Mouse (Mus musculus): ENCODE results near the gene Pafah1b3.
A peak's percentile ranks its signal among the peaks of the same experiment; 100 is the strongest.

The Pafah1b3 gene

GRCm38 (mm10) chr7:25305956-25306613 lies 8.3 kb upstream of the Pafah1b3 start, which contains the start of gene Tmem145:
Gene Tmem145, plus strand, starts transcription at chr7:25306106.
- peak in 1 of 2 experiments; percentile 72 for DNase-seq (ENCODE audit: low spot score in 2 of 2)

GRCm38 (mm10) chr7:25305481-25305880 lies 7.7 kb upstream of the Pafah1b3 start:
- no peak for DNase-seq (ENCODE audit: low spot score in 2 of 2)

DNA sequence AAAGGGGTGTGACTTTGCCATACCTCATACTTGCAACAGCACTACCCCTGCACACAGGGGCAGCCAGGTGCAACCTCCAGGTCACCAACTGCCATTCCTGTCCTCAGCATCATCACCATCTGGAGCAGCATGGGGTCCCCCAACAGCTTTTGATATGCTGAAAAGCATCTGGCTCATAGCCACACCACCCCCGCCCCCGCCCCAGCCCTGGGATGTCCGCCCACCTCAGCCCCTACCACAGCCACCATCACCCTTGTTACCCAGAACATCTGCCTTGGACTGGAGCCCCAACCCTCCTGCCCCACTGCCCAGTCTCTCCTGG lies 5.9 kb upstream of the Pafah1b3 start:
- DNase-seq (ENCODE audit: low spot score in 2 of 2): no peak

DNA sequence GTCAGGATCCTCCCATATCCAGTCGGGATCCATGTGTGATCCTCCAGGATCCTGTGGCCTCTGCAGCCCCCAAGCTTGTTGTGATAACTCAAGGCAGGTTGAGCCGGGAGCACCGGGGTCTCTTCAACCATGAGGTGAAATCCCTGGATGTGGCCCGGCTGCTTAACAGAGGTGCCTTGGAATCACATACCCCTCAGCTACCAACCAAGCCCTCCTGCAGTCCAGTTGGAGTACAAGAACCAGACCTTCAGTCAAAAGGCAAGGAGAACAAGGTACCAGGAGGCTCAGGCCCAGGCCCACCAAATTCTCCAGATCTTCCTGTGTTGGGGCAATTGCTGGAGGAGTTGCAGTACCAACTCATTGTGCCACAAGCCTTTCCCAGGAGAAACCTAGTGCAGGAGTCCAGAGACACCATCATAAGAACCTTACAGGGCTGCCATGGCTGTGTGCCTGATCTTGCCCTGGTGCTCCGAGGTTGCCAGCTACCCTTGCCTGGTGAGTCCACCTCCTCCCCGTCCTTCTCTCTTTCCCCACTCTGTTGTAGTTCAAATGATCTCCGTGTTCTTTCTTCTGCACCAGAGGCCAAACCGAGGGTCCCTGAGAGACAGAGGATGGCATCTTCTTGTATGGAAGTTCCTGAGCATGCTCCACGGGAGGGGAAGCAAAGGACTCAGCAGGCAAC lies 5.4 kb upstream of the Pafah1b3 start:
- peak in 1 of 2 experiments; percentile 56 for DNase-seq (ENCODE audit: low spot score in 2 of 2)

- DNase-seq (ENCODE audit: low spot score in 2 of 2): peak in 1 of 2 experiments; percentile 66
Observed at GRCm38 (mm10) chr7:25301063-25301462, 3.3 kb upstream of the Pafah1b3 start, which contains the start of gene Prr19. Gene Prr19, plus strand, starts transcription at chr7:25301411.

- DNase-seq (ENCODE audit: low spot score in 2 of 2): peak; percentile 64 to 80
Observed at GRCm38 (mm10) chr7:25296945-25297453, 787 bp downstream of the Pafah1b3 start.

DNA sequence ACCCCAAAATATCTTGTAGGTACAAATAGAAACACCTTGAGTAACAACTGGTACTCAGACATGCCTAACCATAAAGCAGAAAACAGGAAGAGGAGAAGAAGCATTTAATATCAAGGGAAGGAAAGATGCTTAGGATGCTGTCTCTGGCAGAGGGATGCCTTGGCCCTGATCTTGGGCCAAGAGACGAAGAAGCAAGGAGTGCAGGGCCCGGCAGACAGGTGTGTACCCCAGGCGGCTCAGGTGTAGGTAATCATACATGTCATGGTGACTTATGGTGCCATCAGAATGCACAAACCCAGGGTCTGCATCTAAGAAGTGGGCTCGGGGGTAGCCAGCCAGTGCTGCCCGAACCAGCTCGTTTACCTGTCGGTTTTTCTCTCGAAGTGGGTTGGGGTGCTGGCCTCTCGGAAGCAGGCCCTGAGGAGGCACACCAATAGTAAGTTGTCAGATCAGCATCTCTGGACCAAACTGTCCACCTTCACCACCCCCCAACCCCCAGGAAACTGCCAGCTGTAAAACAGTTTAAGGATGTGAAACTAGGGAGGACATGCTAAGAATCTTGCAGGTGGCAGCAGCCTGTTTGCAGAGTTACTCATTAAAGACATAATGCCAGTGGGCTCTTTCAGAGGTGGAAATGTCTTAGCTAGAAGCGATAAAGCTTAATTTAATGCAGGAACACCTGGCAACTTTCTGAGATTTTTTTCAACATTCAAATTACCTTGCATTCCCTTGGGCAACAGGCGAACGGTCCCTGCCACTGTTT lies 2.6 kb downstream of the Pafah1b3 start:
- peak; percentile 15 to 64 for DNase-seq (ENCODE audit: low spot score in 2 of 2)

GRCm38 (mm10) chr7:25294495-25294894 lies 3.3 kb downstream of the Pafah1b3 start:
- no peak for DNase-seq (ENCODE audit: low spot score in 2 of 2)

- no peak for DNase-seq (ENCODE audit: low spot score in 2 of 2)
Observed at GRCm38 (mm10) chr7:25293191-25293739, 4.5 kb downstream of the Pafah1b3 start.

DNA sequence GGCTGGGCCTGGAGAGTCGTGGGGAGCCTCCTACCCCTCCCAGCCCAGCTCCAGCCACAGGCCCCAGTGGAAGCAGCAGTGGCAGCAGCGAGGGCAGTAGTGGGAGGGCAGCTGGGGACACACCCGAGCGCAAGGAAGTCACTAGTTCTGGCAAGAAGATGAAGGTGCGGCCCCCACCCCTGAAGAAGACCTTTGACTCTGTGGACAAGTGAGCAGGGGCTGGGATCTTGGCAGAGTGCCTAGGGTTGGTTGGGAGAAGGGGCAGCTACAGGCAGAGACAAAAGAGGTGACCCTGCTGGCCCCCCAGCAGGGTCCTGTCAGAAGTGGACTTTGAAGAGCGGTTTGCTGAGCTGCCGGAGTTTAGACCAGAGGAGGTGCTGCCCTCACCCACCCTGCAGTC lies 5.7 kb downstream of the Pafah1b3 start:
- DNase-seq (ENCODE audit: low spot score in 2 of 2): peak in 1 of 2 experiments; percentile 61

DNA sequence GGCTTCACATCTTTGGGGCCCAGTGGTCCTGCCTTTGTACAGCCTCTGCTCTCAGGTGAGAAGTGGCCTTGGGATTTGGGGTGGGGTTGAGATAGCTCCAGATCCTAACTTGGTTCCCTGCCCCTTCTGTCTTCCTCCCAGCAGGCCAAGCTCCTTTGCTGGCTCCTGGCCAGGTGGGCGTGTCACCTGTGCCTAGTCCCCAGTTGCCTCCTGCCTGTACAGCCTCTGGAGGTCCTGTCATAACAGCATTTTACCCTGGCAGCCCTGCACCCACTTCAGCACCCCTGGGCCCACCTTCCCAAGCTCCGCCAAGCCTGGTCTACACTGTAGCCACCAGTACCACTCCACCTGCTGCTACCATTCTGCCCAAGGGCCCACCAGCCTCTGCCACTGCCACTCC lies 6.9 kb downstream of the Pafah1b3 start:
- DNase-seq (ENCODE audit: low spot score in 2 of 2): peak; percentile 60 to 75

DNA sequence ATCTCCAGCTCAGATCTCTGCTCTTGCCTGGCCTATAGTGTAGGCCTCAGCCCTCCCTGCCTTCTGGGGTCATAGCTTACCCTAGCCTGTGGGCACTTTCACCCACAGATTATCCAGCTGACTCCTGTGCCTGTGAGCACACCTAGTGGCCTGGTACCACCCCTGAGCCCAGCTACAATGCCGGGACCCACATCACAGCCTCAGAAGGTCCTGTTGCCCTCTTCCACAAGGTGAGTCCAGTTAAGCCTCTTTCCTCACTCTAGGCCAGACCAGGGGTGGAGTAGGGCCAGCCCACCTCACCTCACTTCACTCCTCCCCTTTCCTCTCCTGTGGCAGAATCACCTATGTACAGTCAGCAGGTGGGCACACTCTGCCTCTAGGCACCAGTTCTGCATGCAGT lies 7.3 kb downstream of the Pafah1b3 start:
- peak in 1 of 2 experiments; percentile 53 for DNase-seq (ENCODE audit: low spot score in 2 of 2)

- DNase-seq (ENCODE audit: low spot score in 2 of 2): peak in 1 of 2 experiments; percentile 55
Observed at GRCm38 (mm10) chr7:25289925-25290324, 7.9 kb downstream of the Pafah1b3 start.

DNA sequence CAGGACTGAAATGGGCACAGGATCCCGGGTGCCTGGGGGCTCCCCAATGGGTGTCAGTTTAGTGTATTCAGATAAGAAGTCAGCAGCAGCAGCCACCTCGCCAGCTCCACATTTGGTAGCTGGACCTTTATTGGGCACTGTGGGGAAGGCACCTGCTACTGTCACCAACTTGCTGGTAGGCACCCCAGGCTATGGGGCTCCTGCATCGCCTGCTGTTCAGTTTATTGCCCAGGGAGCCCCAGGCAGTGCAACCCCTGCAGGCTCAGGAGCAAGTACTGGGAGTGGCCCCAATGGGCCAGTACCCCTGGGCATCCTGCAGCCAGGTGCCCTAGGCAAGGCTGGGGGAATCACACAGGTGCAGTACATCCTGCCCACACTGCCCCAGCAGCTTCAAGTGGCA lies 9.1 kb downstream of the Pafah1b3 start:
- no peak for DNase-seq (ENCODE audit: low spot score in 2 of 2)

- peak in 1 of 2 experiments; percentile 58 for DNase-seq (ENCODE audit: low spot score in 2 of 2)
Observed at GRCm38 (mm10) chr7:25288011-25288410, 9.8 kb downstream of the Pafah1b3 start.

- peak in 1 of 2 experiments; percentile 59 for DNase-seq (ENCODE audit: low spot score in 2 of 2)
Observed at GRCm38 (mm10) chr7:25286989-25287388, 10.8 kb downstream of the Pafah1b3 start.

GRCm38 (mm10) chr7:25285511-25286238 lies 12.1 kb downstream of the Pafah1b3 start:
- peak; percentile 12 to 63 for DNase-seq (ENCODE audit: low spot score in 2 of 2)

GRCm38 (mm10) chr7:25284766-25285165 lies 13.0 kb downstream of the Pafah1b3 start:
- DNase-seq (ENCODE audit: low spot score in 2 of 2): peak; percentile 16 to 69

DNA sequence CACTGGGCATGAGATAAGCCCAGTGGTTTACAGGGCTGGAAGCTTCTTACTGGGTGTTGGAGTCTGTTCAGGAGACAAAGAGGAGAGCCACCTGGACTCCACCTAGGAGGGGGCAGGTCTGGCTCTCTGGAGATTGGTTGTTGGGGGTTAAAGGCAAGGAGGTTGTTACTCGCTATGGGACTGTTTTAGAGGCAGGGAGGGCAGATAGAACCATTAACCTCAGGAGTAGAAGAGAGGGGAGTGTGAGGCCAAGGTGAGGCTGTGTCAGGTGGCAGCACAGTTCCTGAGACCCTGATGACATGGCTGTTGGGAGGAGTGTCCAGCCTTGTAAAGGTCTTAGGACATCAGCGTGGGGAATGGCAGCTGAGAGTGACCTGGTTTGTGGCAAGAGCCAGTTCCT lies 13.6 kb downstream of the Pafah1b3 start:
- DNase-seq (ENCODE audit: low spot score in 2 of 2): peak in 1 of 2 experiments; percentile 14

GRCm38 (mm10) chr7:25283637-25284036 lies 14.1 kb downstream of the Pafah1b3 start:
- peak; percentile 35 to 71 for DNase-seq (ENCODE audit: low spot score in 2 of 2)

- peak; percentile 59 to 81 for DNase-seq (ENCODE audit: low spot score in 2 of 2)
Observed at GRCm38 (mm10) chr7:25282731-25283211, 15.0 kb downstream of the Pafah1b3 start.
